Mouse (Mus musculus) kidney, adult 11 months (tissue): Measurements from ENCODE around the gene Ankrd50.
A peak's percentile ranks its signal among the peaks of the same experiment; 100 is the strongest.

ENCODE experiments used
- DNase-seq: peaks from one replicate; pipeline ENCODE4 v3.0.0; 2022

Gene Ankrd50

DNA sequence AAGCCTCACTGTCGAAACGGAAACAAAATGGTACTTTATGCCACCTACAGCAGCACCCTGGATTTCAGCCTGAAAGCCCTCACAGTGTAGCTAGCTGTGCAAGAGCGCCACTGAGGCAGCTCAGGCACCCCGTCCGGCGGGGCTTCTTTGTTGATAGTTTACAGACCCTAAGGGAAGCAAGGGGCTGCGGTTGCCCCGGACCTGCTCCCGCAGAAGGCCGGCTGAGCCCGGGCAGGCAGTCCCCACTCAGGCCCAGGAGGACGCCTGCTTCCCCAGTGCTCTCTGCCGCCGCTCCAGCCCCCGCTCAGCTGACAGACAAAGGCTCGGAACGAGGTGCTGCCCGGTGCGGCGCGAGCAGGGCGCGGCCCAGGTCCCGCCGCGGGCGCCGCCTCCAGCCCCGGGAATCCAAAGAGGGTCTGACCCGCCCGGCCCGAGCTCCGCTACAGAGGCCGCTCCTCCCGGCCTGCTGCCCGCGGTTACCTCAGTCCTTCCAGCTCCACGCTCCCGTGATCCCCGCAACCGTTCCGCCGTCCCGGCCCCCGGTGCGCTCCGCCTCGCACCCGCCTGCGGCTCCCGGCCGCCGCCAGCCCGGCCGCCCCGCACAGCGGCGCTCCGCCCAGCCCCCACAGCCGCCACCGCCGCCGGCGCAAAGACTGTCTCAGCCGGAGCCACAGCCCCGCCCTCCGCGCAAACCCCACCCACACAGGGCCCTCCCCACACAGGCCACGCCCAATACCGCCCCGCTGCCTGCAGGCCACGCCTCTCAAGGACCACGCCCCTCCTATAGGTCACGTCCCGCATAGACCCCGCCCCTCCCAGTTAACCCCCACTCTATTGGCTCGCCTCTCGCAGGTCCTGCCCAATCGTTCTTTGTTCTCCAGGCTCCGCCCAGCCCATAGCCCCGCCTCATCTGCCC is at the start of gene Ankrd50:
Gene Ankrd50, minus strand, starts transcription at position 654 of the 916 bp plus-strand sequence.
- DNase-seq = peak; percentile 99

DNA sequence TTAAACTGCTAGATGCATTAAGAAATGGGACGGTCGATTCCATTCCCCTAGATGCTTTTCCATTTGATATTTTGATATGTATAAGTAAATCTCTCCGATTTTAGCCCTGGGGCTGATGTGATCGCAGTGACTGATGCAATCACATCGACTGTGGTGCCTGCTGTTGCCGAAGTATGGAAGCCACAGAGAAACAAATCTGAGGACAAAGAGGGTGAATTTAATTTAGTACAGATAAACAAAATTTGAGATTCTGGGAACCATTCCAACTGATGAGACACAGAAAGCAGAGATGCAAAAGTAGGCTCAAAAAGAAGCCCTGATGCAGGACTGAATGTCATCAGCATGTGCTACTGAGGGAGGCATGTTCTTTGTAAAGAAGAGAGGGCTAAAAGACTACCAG is 49.6 kb upstream of the Ankrd50 start:
- DNase-seq = no peak

DNA sequence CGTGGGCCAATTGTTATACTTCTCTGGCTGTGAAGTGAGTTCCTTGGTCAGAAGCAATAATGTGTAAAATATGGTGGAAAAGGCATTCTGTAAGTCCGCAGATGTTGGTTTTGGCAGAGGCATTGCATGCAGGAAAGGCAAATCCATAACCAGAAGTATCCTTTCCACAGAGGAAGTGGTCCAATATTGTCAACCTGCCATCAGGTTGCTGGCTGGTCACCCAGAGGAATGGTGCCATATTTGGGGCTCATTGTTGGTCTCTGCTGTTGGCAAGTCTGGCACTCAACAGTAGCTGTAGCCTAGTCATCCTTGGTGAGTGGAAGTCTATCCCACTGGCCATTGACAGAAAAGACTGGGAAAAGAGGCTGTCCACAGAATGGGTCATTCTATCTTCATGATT is 35.8 kb upstream of the Ankrd50 start:
- DNase-seq = no peak

DNA sequence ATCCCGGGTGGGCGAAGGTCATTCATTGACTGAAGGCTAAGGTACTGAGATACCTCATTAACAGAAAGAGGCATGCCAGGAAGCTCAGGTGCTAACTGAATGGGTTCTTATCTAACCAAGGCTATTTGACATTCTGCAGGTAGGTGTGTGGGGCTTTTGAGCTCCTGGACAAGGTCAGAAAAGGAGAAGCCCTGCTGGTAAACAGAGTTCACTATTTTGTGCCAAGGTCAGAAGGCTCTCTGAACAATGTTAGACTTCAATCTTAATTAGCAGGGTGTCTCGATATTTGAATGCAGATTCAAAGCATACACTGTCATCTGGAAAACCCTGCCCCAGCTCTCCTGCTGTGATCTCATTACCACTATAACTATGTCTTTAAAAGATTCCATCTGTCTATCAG is 35.3 kb upstream of the Ankrd50 start:
- DNase-seq = no peak

DNA sequence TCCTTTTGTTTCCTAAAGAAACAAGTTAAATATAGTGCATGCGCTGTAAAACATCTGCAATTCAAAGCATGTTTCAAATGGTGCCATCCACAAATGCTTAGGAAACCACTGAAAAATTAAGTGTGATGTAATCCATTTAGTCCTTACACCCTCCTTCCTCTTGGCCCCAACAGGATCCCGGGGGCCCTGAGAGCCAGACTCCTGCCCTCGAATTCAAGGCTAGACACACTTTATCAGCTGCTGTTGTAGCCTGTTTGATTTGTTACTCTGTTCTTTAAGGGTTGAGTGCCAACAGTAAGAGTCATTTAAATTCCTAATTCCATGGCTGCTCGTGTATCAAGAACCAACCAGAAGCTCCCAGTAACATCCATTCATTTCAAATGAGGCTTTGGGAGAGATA is 19.0 kb upstream of the Ankrd50 start:
- DNase-seq = no peak

DNA sequence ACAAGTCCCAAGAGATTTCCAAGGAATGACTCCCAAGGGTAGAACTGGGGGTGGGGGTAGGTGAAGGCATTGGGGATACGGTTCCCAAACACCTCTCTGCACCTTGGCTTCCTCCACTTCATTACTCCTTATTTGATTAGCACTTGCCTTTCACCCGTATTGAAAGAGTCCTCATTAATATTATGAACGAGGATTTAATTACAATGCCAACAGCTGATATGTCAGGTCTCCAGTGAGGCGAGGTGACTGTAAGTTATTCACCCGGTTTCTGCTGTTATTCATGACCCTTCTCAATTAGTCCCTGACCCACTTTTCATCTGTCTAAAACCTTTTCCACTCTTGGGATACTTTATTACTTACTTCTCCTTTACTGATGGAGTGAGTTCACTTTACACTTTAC is 17.5 kb upstream of the Ankrd50 start:
- DNase-seq = no peak

DNA sequence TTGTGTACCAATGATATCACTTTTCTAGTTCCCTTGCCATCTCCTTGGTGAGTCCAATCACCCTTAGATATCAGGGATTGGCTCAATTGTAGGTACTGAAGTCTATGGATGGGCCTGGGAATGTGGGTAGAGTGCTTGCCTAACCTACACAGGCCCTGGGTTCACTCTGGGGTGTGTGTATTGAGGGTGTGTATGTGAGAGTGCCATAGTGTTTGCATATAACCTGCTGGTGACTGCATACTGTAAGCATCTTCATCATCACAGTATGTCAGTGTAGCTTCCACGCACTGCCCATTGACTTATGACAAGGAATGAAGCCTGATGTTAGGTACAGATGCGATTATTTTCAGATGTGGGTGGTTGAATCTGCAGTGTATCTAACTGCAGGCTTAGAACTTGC is 17.1 kb upstream of the Ankrd50 start:
- no peak for DNase-seq

DNA sequence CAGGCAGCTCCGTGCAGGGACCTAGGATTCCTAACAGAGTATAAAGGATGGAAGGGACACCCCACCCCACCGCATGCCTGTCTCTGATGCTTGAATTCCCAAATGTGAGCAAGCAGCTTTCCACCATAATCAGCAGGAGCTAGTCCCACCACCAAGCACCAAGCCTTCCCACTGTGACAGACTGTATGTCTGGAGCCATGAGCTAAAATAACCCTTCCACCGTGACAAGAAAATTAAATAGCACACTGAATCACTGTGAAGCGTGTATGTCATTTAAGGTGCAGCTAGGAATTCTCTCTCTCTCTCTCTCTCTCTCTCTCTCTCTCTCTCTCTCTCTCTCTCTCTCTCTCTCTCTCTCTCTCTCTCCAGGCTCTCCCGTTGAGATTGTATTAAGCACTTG is 16.7 kb upstream of the Ankrd50 start:
- no peak for DNase-seq

DNA sequence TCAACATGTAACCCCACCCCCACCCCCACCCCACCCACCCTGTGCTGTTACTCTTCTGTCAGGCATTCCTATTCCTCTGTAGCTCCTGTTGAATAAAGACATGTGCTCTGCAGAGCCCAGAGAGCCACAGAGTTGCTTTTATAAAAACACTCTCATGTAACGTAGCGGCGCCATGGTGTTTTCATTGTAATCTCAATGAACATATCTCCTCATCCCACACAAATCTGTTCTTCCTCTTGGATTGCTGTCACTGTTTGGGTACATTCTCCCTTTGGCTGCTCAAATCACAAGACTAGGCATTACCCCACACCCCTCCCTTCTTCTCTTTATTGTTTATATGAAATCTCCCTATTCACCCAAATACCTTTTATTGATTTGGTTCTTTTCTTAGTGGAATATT is 13.9 kb upstream of the Ankrd50 start:
- DNase-seq = no peak

DNA sequence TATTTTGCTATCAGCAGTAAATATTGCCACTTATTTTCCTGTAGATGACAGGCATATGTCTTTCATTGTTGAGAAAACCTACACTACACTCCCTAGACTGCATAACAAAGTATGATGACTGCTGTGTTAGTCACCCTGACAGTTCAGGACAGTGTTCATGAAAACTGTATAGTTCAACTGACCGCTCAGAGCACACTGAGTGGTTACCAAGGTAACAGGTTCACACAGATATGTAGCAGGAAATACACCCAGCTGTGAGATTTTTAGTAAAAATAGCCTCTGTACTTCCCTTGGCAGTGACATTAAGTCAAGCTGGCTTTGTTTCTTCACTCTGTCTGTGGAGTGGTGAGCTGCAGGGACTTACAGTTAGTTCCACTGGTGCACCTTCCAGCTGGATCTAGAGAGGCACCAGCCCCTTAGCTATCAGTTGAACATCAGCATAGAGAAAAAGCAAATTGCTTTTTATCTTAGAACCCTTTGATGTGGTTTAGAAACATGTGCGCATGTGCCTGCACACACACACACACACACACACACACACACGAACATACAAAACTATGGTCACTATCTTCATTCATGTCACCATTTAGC is 12.2 kb upstream of the Ankrd50 start:
- no peak for DNase-seq

DNA sequence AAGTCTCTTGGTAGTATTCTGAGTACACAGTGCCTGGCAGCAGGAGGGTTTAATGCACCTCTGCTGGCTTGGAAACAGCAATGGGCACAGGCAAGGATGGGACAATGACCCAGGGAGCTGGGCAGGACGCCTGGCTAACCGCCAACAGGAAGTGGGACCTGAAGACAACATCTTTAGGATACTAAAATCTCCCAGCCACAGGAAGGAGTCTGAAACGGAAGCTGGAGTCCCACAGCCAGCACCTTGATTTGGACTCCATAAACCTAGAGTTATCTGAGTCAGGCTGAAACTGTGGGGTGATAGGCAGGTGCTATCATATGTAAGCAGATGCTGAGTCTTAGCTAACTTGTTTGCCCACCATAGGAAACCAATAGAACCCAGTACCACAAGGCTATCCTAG is 7.1 kb upstream of the Ankrd50 start:
- no peak for DNase-seq

DNA sequence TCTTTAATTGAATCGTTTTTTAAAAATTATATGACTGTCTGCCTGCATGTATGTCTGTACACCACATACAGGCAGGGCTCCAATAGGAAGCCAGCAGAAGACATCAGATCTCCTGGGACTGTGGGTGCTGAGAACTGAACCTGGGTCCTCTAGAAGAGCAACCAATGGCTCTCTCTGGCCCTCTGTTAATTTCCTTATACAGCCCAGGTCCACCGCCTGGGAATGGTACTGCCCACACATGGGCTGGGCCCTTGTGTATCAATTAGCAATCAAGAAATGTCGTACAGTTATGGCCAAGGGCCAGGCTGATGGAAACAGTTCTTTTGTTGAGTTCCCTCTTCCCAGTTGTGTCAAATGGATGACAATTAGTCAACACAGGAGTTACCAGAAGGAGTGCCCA is 6.6 kb upstream of the Ankrd50 start:
- DNase-seq = no peak

DNA sequence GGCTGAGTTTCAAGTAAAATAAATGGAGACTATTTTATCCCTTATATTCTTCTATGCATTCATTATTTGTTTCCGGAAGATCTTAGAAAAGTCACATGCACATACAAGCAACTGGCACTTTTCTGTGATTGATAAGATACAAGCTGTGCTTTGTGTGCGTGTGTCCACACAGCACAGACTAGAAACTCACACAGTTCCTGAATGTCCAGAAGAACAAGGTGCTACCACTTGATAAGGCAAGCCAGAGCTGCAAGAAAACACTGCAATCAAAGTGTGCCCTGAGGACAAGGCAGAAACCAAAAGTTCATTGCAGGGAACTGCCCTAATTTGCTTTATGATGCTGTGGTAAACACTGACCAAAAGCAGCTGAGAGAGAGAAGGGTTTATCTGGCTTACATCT is 6.1 kb upstream of the Ankrd50 start:
- no peak for DNase-seq

DNA sequence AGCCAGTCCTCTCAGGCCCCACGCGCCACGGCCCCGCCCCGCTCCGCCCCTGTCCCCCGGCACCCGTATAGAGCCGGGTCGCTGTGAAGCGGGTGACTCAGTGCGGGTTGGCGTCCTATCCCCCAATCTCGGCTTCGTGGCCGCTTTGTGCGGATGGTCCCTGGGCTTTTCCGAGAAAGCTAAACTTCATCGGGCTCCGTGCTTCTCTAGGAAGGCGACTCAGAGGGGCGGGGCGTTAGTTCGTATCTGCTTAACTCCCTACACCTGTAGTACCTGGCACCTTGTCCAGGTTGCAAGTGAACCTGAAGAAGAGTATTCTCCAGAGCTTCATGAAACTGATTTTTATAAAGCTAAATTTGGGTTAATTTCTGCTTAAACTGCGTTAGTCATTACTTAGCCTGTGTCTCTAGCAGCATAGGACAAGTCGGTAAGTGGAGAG is 482 bp upstream of the Ankrd50 start:
- DNase-seq = no peak

DNA sequence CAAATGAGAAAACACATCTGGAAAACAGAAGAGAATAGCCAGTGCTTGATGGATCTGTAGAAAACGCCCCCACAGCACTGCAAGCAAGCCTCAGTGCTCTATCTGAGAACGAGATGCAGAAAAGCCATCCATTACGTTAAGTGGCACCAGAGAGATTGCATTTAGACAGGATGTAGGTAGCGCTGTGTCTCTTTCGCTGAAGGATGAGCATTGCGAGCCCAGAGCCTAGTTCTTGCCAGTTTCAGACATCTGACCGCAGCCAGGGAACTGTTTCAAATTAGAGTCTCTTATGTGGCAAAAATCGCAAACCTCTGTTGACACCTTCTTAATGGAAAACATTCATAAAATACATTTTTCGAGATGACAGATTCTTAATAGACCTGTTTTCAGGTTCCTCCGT is 1.1 kb downstream of the Ankrd50 start:
- no peak for DNase-seq

DNA sequence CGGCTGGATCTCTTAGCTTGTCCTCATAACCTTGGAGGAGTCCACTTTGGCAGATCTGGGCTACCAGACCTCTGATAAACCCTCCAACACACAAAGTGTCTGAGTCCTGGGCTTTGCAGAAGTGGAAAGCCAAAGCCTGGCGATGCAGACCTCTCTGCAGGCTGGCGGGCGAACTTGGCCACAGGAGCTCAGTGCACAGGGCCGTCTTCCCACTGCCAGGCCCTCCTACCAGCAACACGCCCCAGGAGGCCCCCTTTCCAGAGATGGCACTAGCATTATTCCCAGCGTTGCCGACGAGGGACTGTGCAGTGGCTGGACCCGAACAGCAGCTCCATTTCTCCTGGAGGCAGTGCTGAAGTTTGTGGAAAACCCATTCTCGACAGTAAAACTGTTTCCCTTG is 1.9 kb downstream of the Ankrd50 start:
- DNase-seq = no peak

DNA sequence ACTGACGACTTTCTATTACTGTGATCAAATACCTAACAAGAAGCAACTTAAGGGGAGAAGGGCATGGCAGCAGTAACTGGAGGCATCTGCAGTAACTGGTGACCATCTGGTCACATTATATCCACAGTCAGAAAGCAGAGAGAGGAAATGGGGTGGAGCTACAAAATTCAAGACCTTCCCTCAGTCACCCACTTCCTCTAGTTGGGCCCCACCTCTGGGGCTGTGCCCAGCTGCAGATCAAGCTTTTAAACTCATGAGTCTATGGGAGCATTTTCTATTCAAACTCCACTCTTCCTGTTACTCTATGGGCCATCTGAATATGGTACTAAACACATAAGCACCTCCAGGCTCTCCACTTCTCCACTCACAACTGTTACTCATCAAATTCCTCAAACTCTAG is 3.5 kb downstream of the Ankrd50 start:
- DNase-seq = no peak

DNA sequence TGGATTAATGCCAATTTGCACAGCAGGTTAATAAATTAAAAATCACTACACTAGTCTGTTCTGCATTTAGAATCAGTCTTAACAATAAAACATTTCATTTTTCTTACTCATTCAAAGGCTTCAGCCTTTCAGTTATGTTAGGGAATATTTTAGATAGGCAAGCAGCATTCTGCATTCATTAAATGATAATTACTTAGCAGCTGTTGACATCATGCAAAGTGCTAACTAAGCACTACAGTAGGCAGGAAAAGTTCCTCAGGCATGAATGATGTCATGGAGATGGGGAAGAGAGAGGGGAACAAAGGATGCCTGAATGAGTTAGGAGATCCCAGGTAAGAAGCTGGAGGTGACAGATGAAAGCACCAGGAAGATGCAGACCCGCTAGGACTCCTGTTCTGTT is 6.7 kb downstream of the Ankrd50 start:
- no peak for DNase-seq

DNA sequence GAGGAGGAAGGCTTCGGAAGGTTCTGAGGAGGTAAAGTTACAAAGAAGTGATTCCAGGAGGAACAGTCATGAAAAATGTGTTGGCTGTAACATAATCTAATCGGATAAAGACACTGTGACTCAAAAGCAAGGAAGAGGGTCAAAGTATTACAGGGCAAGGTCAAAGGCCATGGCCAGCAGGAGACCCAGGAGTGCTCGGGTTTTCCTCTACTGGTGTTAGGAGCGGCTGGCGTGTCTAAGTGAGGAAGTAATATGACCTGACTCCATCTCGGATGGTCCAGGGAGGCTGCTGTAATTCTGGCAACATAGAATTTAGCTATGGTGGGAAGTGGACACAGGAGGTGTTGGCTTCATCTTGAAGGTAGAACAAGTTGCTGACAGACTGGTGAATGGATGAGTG is 9.1 kb downstream of the Ankrd50 start:
- DNase-seq = no peak

DNA sequence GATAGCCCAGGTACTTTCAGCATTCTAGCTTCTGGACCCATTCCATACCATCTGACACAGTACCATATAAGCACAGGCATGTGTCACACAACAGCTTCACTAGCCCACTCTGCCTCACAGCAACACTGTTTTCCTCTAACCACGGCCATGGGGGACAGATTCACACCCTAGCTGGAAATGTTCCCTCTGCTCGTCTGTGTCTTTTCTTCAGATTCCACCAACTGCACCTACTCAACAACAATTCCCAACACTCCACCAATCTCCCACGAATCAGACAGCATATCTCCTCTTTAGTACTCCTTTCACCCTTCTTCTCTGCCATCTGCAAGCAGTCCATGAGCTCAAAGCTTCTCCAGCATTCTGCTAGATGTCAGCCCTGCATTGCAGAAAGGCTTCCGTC is 11.5 kb downstream of the Ankrd50 start:
- no peak for DNase-seq

DNA sequence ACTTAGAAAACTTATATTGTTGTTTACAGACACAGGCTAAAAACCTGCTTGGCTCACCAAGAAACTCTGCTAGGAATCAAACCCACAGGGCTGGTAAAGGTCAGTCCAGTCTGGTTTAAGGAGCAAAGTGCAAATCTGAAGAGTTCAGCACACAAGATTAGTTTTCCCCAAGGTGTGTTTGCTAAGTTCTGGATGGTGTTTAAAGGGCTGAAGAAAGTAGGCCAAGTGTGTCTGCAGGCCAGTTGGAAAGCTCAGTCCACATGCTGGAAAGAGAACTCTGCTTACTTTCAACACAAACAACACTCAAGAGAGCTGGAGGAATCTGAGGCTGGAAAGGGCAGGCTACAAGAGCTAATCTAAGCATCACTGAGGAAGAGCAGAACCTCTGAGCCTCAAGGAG is 13.1 kb downstream of the Ankrd50 start:
- DNase-seq = no peak

DNA sequence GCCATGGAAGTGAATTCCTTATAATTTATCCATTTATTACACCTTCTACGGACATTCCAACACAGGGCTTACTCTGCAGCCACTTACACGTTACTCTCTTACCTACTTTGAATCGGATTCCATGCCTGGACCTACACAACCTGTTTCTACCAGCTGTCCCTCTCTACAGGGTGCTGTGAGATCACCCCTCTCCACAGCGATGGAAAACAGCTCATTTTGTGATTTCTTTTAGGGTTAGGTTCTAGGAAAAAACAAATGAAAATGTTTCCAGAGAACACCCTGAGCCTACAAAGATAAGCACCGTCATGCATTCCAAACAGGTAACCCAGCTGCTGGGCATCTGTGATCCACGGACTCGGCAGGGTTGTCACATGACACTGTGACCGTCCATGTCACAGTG is 16.5 kb downstream of the Ankrd50 start:
- no peak for DNase-seq

DNA sequence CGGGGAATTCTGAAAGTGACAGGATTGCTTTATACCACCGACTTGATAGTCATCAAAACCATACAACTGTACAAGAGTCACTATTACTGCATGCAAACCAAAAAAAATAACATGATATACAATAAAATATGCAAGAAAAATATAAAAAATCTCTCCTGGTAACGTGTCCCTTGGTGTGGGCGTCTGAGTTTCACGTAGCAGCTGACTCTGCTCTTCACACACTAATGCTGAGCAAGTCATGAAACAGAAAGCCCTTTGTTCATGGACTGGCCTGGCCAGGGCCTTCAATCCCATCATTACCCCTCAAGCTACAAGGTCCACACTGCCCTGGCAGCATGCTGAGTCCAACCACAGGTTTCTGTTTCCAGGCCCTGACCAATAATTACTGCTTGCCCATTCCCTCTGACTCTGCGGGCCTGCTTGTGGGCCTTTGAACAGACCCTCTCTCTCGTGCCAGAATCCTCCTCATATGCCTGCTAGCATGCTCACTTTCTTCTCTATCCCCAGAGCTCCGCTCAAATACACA is 17.7 kb downstream of the Ankrd50 start:
- DNase-seq = no peak

DNA sequence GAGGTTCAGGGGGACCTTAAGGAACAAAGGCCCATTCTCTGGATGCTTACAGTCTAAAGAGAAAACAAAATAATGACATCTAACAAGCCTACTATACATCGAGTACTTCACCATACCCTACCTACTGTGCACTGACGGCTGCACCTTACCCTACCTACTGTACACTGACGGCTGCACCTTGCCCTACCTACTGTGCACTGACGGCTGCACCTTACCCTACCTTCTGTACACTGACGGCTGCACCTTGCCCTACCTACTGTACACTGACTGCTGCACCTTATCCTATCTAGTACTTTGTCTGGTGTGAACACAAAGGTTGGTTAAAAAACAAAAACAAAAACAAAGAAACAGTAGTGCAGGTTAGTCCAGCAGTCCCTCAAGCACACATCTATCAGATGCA is 18.5 kb downstream of the Ankrd50 start:
- no peak for DNase-seq

DNA sequence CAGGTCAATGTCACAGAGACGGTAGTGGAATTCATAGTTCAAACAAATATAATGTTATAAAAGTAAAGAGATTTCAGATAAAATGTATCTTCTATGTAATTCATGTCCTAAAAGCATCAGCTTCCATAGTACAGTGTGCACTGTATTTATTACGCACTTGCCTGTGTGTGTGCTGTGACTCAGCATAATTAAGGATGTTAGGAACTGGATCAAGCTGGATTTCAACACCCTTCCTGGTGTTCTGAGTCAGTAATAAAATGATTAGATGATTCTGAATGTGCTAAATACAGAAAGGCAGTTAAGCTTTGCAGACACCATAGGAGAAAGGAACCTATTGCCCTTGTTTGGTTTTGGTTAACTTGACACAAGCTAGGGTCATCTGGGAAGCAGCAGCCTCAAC is 21.5 kb downstream of the Ankrd50 start:
- DNase-seq = no peak
